Mouse (Mus musculus): Measurements from ENCODE around the gene Hnrnpk. TPM values are rescaled to one million over a fixed set of nuclear protein-coding genes. Genes with fewer than 3 reads are reported as not detected.
A peak's percentile ranks its signal among the peaks of the same experiment; 100 is the strongest.
"Not testable (repeated sequence)": the region's sequence is repeated elsewhere in the genome, so short reads cannot be mapped to it uniquely, and the experiment has no call there.

Hnrnpk gene
- 100 to 1,000 TPM; 758 to 769 TPM for total RNA-seq (2021)
- long read RNA-seq, partial matches to known transcripts = 29 of 666 reads
- long read RNA-seq, other reads (novel, unspliced or antisense) = 636 of 666 reads

- DNase-seq (ENCODE audit: low spot score in 2 of 2) = not testable (repeated sequence)
Observed at GRCm38 (mm10) chr13:58403243-58403642, at the start of gene Hnrnpk. Hnrnpk (minus strand) TSS chr13:58403343.

GRCm38 (mm10) chr13:58452246-58452645 lies 49.1 kb upstream of the Hnrnpk start:
- DNase-seq (ENCODE audit: low spot score in 2 of 2) = no peak

- no peak for DNase-seq (ENCODE audit: low spot score in 2 of 2)
Observed at GRCm38 (mm10) chr13:58450459-58451182, 47.5 kb upstream of the Hnrnpk start.

- DNase-seq (ENCODE audit: low spot score in 2 of 2) = no peak
Observed at GRCm38 (mm10) chr13:58446541-58446940, 43.4 kb upstream of the Hnrnpk start.

GRCm38 (mm10) chr13:58443787-58444186 lies 40.6 kb upstream of the Hnrnpk start:
- DNase-seq (ENCODE audit: low spot score in 2 of 2) = no peak

GRCm38 (mm10) chr13:58443326-58443725 lies 40.2 kb upstream of the Hnrnpk start:
- DNase-seq (ENCODE audit: low spot score in 2 of 2) = no peak

GRCm38 (mm10) chr13:58439716-58440115 lies 36.6 kb upstream of the Hnrnpk start:
- no peak for DNase-seq (ENCODE audit: low spot score in 2 of 2)

GRCm38 (mm10) chr13:58423061-58423660 lies 20.0 kb upstream of the Hnrnpk start:
- DNase-seq (ENCODE audit: low spot score in 2 of 2) = no peak

GRCm38 (mm10) chr13:58422242-58422641 lies 19.1 kb upstream of the Hnrnpk start:
- DNase-seq (ENCODE audit: low spot score in 2 of 2) = no peak

- DNase-seq (ENCODE audit: low spot score in 2 of 2) = no peak
Observed at GRCm38 (mm10) chr13:58421026-58421425, 17.9 kb upstream of the Hnrnpk start.

GRCm38 (mm10) chr13:58419266-58419665 lies 16.1 kb upstream of the Hnrnpk start:
- no peak for DNase-seq (ENCODE audit: low spot score in 2 of 2)

- DNase-seq (ENCODE audit: low spot score in 2 of 2) = no peak
Observed at GRCm38 (mm10) chr13:58418656-58419055, 15.5 kb upstream of the Hnrnpk start.

- no peak for DNase-seq (ENCODE audit: low spot score in 2 of 2)
Observed at GRCm38 (mm10) chr13:58415838-58416237, 12.7 kb upstream of the Hnrnpk start.

- no peak for DNase-seq (ENCODE audit: low spot score in 2 of 2)
Observed at GRCm38 (mm10) chr13:58415374-58415773, 12.2 kb upstream of the Hnrnpk start.

- no peak for DNase-seq (ENCODE audit: low spot score in 2 of 2)
Observed at GRCm38 (mm10) chr13:58411073-58411472, 7.9 kb upstream of the Hnrnpk start.

GRCm38 (mm10) chr13:58402744-58403110 lies 416 bp downstream of the Hnrnpk start:
- no peak for DNase-seq (ENCODE audit: low spot score in 2 of 2)

- DNase-seq (ENCODE audit: low spot score in 2 of 2) = peak; percentile 99
Observed at GRCm38 (mm10) chr13:58402003-58402743, 970 bp downstream of the Hnrnpk start, which contains the start of gene Rmi1. Rmi1 (plus strand) TSS chr13:58402248.

GRCm38 (mm10) chr13:58401135-58402002 lies 1.8 kb downstream of the Hnrnpk start:
- DNase-seq (ENCODE audit: low spot score in 2 of 2) = peak; percentile 72 to 81

GRCm38 (mm10) chr13:58400576-58400975 lies 2.6 kb downstream of the Hnrnpk start:
- DNase-seq (ENCODE audit: low spot score in 2 of 2) = no peak

GRCm38 (mm10) chr13:58397651-58398050 lies 5.5 kb downstream of the Hnrnpk start:
- no peak for DNase-seq (ENCODE audit: low spot score in 2 of 2)

- not testable (repeated sequence) for DNase-seq (ENCODE audit: low spot score in 2 of 2)
Observed at GRCm38 (mm10) chr13:58394392-58394791, 8.8 kb downstream of the Hnrnpk start.
